Mouse (Mus musculus): ENCODE measurements at regions not wholly inside any gene's neighbourhood (a gene's known extent, or its start where the extent isn't known, plus 50 kb on each side); places are given as distances from the start of the nearest gene placed in this dataset.

GRCm38 (mm10) chr9:61309768-61310493 is 62.2 kb upstream of the Tle3 start:
- TF ChIP-seq CTCF (IDR thresholded peaks at IDR 0.05; ENCODE audit: borderline replicate concordance, insufficient read depth, low read depth, low read length) (no peak), POLR2A (IDR thresholded peaks at IDR 0.05; ENCODE audit: borderline replicate concordance, insufficient read depth, low read length) (no peak)

All from cerebellum, adult 2 months (tissue).